Mouse (Mus musculus): ENCODE data around the gene Banp.

DNA sequence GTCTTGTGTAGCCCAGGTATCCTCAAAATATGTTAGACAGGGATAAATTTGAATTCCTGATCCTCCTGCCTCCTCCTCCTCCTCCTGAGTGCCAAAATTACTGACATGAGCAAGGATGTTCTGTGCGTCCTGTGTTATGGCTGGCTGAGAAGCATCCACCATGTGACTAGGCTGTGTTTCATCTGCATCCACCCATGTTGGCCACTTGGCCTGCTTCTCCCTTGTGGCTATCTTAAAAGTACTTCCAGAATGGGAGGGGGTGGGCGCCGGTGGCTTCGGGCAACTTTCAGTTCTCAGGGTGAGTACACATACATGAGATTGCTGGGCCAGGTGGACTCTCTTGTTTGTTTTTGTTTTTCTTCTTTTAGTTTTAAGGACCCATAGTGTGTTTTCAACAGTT lies 30.4 kb upstream of the Banp start:
- no peak for TF ChIP-seq CTCF (IDR thresholded peaks at IDR 0.05; ENCODE audit: low read depth, low read length)
- TF ChIP-seq TAL1 (conservative IDR thresholded peaks at IDR 0.05; ENCODE audit: low read depth, low read length), result no peak
- TF ChIP-seq GATA1 (IDR thresholded peaks at IDR 0.05; ENCODE audit: borderline replicate concordance, low read length), result no peak
- TF ChIP-seq POLR2AphosphoS5 (IDR thresholded peaks at IDR 0.05; ENCODE audit: insufficient replicate concordance, low read depth, low read length), result no peak
